Mouse (Mus musculus) CH12.LX (cell line): ENCODE measurements around the gene Wfdc21.

Experiments
- BHLHE40 ChIP-seq: IDR thresholded peaks from 2 replicates; pipeline ENCODE4 v1.6.1; 2011; ENCODE audit warnings: mild to moderate bottlenecking, low read depth, low read length, improper control_type of control experiment
- CHD2 ChIP-seq: IDR thresholded peaks from 2 replicates; pipeline ENCODE4 v1.6.1; 2011; ENCODE audit warnings: low read length, improper control_type of control experiment
- CTCF ChIP-seq, 2 experiments: IDR thresholded peaks in 1 of 2; conservative IDR thresholded peaks in 1 of 2; 2 replicates each; pipeline ENCODE4 v1.5.1; 2011 to 2012; ENCODE audit warnings: low read depth in 2 of 2, low read length in 2 of 2, improper control_type of control experiment in 1 of 2, inconsistent platforms in 1 of 2, mild to moderate bottlenecking in 1 of 2, moderate library complexity in 1 of 2
- MAFK ChIP-seq: IDR thresholded peaks from 2 replicates; pipeline ENCODE4 v1.6.1; 2011; ENCODE audit warnings: low read length, improper control_type of control experiment; ENCODE audit not compliant: insufficient replicate concordance
- MAZ ChIP-seq: IDR thresholded peaks from 2 replicates; pipeline ENCODE4 v1.6.1; 2012; ENCODE audit warnings: low read depth, mild to moderate bottlenecking, inconsistent platforms, low read length, improper control_type of control experiment, moderate library complexity
- MXI1 ChIP-seq: IDR thresholded peaks from 2 replicates; pipeline ENCODE4 v1.6.1; 2011; ENCODE audit warnings: mild to moderate bottlenecking, low read depth, low read length, improper control_type of control experiment
- NRF1 ChIP-seq: IDR thresholded peaks from 2 replicates; pipeline ENCODE4 v1.6.1; 2014; ENCODE audit warnings: low read depth, mild to moderate bottlenecking, inconsistent platforms, low read length, improper control_type of control experiment, moderate library complexity
- PAX5 ChIP-seq: IDR thresholded peaks from 2 replicates; pipeline ENCODE4 v1.6.1; 2012; ENCODE audit warnings: low read length, inconsistent platforms, mixed read lengths
- POLR2A ChIP-seq: IDR thresholded peaks from 2 replicates; pipeline ENCODE4 v1.6.1; 2011; ENCODE audit warnings: low read depth, mild to moderate bottlenecking, improper control_type of control experiment, low read length
- POLR2AphosphoS2 ChIP-seq: IDR thresholded peaks from 2 replicates; pipeline ENCODE4 v1.6.1; 2011; ENCODE audit warnings: low read depth, low read length, improper control_type of control experiment
- RAD21 ChIP-seq: IDR thresholded peaks from 2 replicates; pipeline ENCODE4 v1.6.1; 2011; ENCODE audit warnings: low read depth, mild to moderate bottlenecking, low read length, improper control_type of control experiment, moderate library complexity
- UBTF ChIP-seq: IDR thresholded peaks from 2 replicates; pipeline ENCODE4 v1.6.1; 2012; ENCODE audit warnings: low read depth, mild to moderate bottlenecking, inconsistent platforms, low read length, improper control_type of control experiment, moderate library complexity
- ZKSCAN1 ChIP-seq: IDR thresholded peaks from 2 replicates; pipeline ENCODE4 v1.6.1; 2012; ENCODE audit warnings: low read depth, inconsistent platforms, low read length, improper control_type of control experiment, borderline replicate concordance

GRCm38 (mm10) chr11:83740443-83740991, 6.2 kb upstream of the Wfdc21 start:
- TF ChIP-seq ZKSCAN1, result no peak
- TF ChIP-seq POLR2A, result no peak
- no peak for TF ChIP-seq MAFK
- no peak for TF ChIP-seq MAZ
- TF ChIP-seq CHD2, result no peak
- TF ChIP-seq POLR2AphosphoS2, result no peak
- TF ChIP-seq CTCF (conservative IDR thresholded peaks at IDR 0.05 in 1 of 2, IDR thresholded peaks at IDR 0.05 in 1 of 2; ENCODE audit: low read depth in 2 of 2, low read length in 2 of 2), result no peak
- no peak for TF ChIP-seq BHLHE40
- no peak for TF ChIP-seq UBTF
- no peak for TF ChIP-seq RAD21
- no peak for TF ChIP-seq MXI1
- no peak for TF ChIP-seq NRF1
- no peak for TF ChIP-seq PAX5
